ENCODE assay signal across 9 mouse cellular contexts in genomic region chr11:119156481-119157254, GRCm38 (mm10).
DNase-seq lines count a peak whose midpoint lies in the region; ATAC-seq lines count a peak whose summit lies in the region.
"Had no signal": no experiment of that assay in that cellular context is flagged by ENCODE, and none has a peak within 500 bp of the region (broad histone marks: within the 10 kb centered on the region; RNA-seq: fewer than 3 reads in every experiment).

No protein-coding gene starts in this region.

- H3K4me2 ChIP-seq in embryonic facial prominence, embryonic 15.5 days (replicated peaks): 0 out of 2 replicates have a peak overlapping the region, but pooled peaks have one; percentile 4
- peak overlapping the region; percentile 45 for H3K4me2 ChIP-seq in midbrain, embryonic 13.5 days (replicated peaks)
- H3K4me2 ChIP-seq: lung, embryonic 14.5 days had no signal

- WGBS in embryonic facial prominence, embryonic 15.5 days: 43% methylated on average over 24 of the region's 24 CpGs
- 6% methylated on average over 24 of the region's 24 CpGs for WGBS in midbrain, embryonic 13.5 days

- DNase-seq in adrenal gland, adult (ENCODE audit: inconsistent age in 2 of 2, low spot score in 1 of 2): peak; percentile 42 to 75
- DNase-seq in adrenal gland, adult 2 months: no peak
- peak; percentile 34 to 47 for DNase-seq in kidney, adult 8-10 months
- no peak for DNase-seq in lung, postnatal 4 days
- no peak for DNase-seq in cerebellum, adult 9-10 months
- DNase-seq in frontal cortex, postnatal 14 days (ENCODE audit: low spot score in 2 of 2): no peak
- DNase-seq: lung, embryonic 14.5 days had no signal

- H3K27me3 ChIP-seq in embryonic facial prominence, embryonic 15.5 days: peaks cover 6% of the 10 kb centered on the region; the same call in 1 of the 2 replicates
- no peaks in the 10 kb centered on the region; the same call in 1 of the 2 replicates for H3K27me3 ChIP-seq in midbrain, embryonic 13.5 days

- no peak overlapping the region for H3K9ac ChIP-seq in embryonic facial prominence, embryonic 15.5 days
- H3K9ac ChIP-seq in midbrain, embryonic 13.5 days (replicated peaks): peak overlapping the region; percentile 59
- H3K9ac ChIP-seq: lung, embryonic 14.5 days had no signal

- peaks cover 34% of the 10 kb centered on the region for H3K4me1 ChIP-seq in embryonic facial prominence, embryonic 15.5 days
- peaks cover 65% of the 10 kb centered on the region for H3K4me1 ChIP-seq in midbrain, embryonic 13.5 days (replicated peaks)

- H3K4me3 ChIP-seq in embryonic facial prominence, embryonic 15.5 days (replicated peaks): no peak overlapping the region
- peak overlapping the region; percentile 8; the same call in 1 of the 2 replicates for H3K4me3 ChIP-seq in midbrain, embryonic 13.5 days (replicated peaks)

- H3K9me3 ChIP-seq in embryonic facial prominence, embryonic 15.5 days (replicated peaks): no peaks in the 10 kb centered on the region
- H3K9me3 ChIP-seq in midbrain, embryonic 13.5 days: no peaks in the 10 kb centered on the region

- no peak for ATAC-seq in embryonic facial prominence, embryonic 15.5 days (ENCODE audit: insufficient number of reproducible peaks, low FRiP score, low TSS enrichment, low read depth)
- ATAC-seq in midbrain, embryonic 13.5 days: peak; percentile 65

- H3K36me3 ChIP-seq in embryonic facial prominence, embryonic 15.5 days: peaks cover 33% of the 10 kb centered on the region; the same call in 1 of the 2 replicates
- peaks cover 40% of the 10 kb centered on the region for H3K36me3 ChIP-seq in midbrain, embryonic 13.5 days

- no peak overlapping the region for H3K27ac ChIP-seq in embryonic facial prominence, embryonic 15.5 days (replicated peaks)
- peak overlapping the region; percentile 88 for H3K27ac ChIP-seq in midbrain, embryonic 13.5 days

Comparison
In these comparisons a context has a peak if more than half of its experiments do, and no peak if none do; other contexts are left out.
1. DNase-seq: peak in adrenal gland, adult (2 of 2) and kidney, adult 8-10 months (2 of 2); none in adrenal gland, adult 2 months (single experiment), lung, postnatal 4 days (0 of 2), cerebellum, adult 9-10 months (single experiment) and frontal cortex, postnatal 14 days (0 of 2).